8 mouse cellular contexts compared by ENCODE assay signal in the genomic region with DNA sequence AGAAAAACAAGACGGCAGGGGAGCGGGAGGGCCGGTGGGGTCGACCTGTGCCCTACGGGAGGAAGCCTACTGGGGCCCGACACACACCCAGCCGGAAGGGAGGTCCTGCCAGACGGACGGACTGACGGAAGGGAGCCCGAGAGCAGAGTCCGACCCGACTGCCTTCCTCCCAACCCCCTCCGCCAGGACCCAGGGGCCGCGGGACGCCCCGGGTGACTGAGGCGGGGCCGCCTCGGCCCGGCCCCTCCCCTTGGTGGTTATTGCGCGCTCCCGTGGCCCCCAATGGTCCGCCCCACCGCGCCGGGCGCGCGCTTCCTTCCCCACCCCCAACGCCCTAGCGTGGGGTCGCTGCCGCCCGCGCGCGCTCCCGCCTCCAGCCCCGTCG. TPM values are rescaled to one million over a fixed set of nuclear protein-coding genes. Genes with fewer than 3 reads are reported as not detected.
DNase-seq lines count a peak whose midpoint lies in the region; ATAC-seq and TF ChIP-seq lines count a peak whose summit lies in the region.

No protein-coding gene starts in this region.

- WGBS in embryonic facial prominence, embryonic 10.5 days, result under 1% methylated on average over 43 of the region's 43 CpGs
- WGBS in liver, adult 2 months, result under 1% methylated on average over 40 of the region's 43 CpGs
- 0% methylated on average over 15 of the region's 43 CpGs for WGBS in stomach, postnatal 0 days

- no peak for TF ChIP-seq CTCF in liver, adult 2 months (IDR thresholded peaks at IDR 0.05; ENCODE audit: low read depth, low read length)
- TF ChIP-seq CTCF in stomach, postnatal 0 days (IDR thresholded peaks at IDR 0.05; ENCODE audit: low read depth), result no peak

- peak overlapping the region; percentile 89 for H3K9ac ChIP-seq in liver, adult 2 months (ENCODE audit: low read depth, low read length)
- peak overlapping the region; percentile 94 for H3K9ac ChIP-seq in stomach, postnatal 0 days (ENCODE audit: low read length)

- DNase-seq in B cell, adult 2 months, result peak; percentile 87 to 90
- peak; percentile 94 for DNase-seq in adrenal gland, postnatal 25 days
- peak; percentile 92 for DNase-seq in embryonic facial prominence, embryonic 10.5 days (ENCODE audit: low spot score)
- peak; percentile 90 to 94 for DNase-seq in heart, adult 18-20 months
- DNase-seq in kidney, adult 18-20 months, result peak; percentile 91
- peak; percentile 88 for DNase-seq in liver, adult 2 months (ENCODE audit: extremely low read depth, low read depth, low spot score)
- peak; percentile 40 to 65 for DNase-seq in monocyte, adult 2 months (ENCODE audit: low read depth in 1 of 2, low spot score in 2 of 2)
- DNase-seq in stomach, postnatal 0 days (ENCODE audit: low spot score), result peak; percentile 90

- peak overlapping the region; percentile 82 for H3K4me3 ChIP-seq in embryonic facial prominence, embryonic 10.5 days
- H3K4me3 ChIP-seq in liver, adult 2 months (ENCODE audit: insufficient read depth, low read depth, low read length), result peak overlapping the region; percentile 72
- H3K4me3 ChIP-seq in stomach, postnatal 0 days (ENCODE audit: low read depth, low read length), result peak overlapping the region; percentile 84

- H3K9me3 ChIP-seq in embryonic facial prominence, embryonic 10.5 days, result 0 out of 2 replicates have a peak, but pooled peaks cover 2% of the 10 kb centered on the region
- H3K9me3 ChIP-seq in stomach, postnatal 0 days (ENCODE audit: control insufficient read depth, low read length), result no peaks in the 10 kb centered on the region

- H3K36me3 ChIP-seq in embryonic facial prominence, embryonic 10.5 days (replicated peaks), result peaks cover 54% of the 10 kb centered on the region
- no peaks in the 10 kb centered on the region for H3K36me3 ChIP-seq in liver, adult 2 months (ENCODE audit: control insufficient read depth, insufficient read depth, low read length)
- 0 out of 2 replicates have a peak, but pooled peaks cover 5% of the 10 kb centered on the region for H3K36me3 ChIP-seq in stomach, postnatal 0 days (ENCODE audit: control insufficient read depth, insufficient read depth, low read length)

- peak overlapping the region; percentile 98 for H3K27ac ChIP-seq in embryonic facial prominence, embryonic 10.5 days (replicated peaks)
- peak overlapping the region; percentile 95 for H3K27ac ChIP-seq in liver, adult 2 months (replicated peaks; ENCODE audit: insufficient read depth, low read depth, low read length)
- peak overlapping the region; percentile 99 for H3K27ac ChIP-seq in stomach, postnatal 0 days (replicated peaks)

- no peaks in the 10 kb centered on the region for H3K27me3 ChIP-seq in embryonic facial prominence, embryonic 10.5 days (replicated peaks; ENCODE audit: low read depth, poor library complexity, severe bottlenecking)
- H3K27me3 ChIP-seq in liver, adult 2 months (ENCODE audit: control insufficient read depth, insufficient read depth, low read length), result no peaks in the 10 kb centered on the region
- no peaks in the 10 kb centered on the region for H3K27me3 ChIP-seq in stomach, postnatal 0 days (ENCODE audit: control insufficient read depth, insufficient read depth, low read length)

- H3K4me1 ChIP-seq in embryonic facial prominence, embryonic 10.5 days, result peaks cover 50% of the 10 kb centered on the region
- peaks cover 29% of the 10 kb centered on the region for H3K4me1 ChIP-seq in liver, adult 2 months (ENCODE audit: control insufficient read depth, insufficient read depth, low read length)
- peaks cover 3% of the 10 kb centered on the region; the same call in 1 of the 2 replicates for H3K4me1 ChIP-seq in stomach, postnatal 0 days (replicated peaks; ENCODE audit: control insufficient read depth, insufficient read depth)

- ATAC-seq in stomach, postnatal 0 days (ENCODE audit: low FRiP score, low TSS enrichment), result peak; percentile 80

- peaks cover 4% of the 10 kb centered on the region; the same call in 1 of the 2 replicates for H3K79me2 ChIP-seq in liver, adult 2 months (ENCODE audit: control insufficient read depth, insufficient read depth, low read length)

- peak overlapping the region; percentile 78 for H3K4me2 ChIP-seq in stomach, postnatal 0 days (replicated peaks; ENCODE audit: low read depth)

- TF ChIP-seq EP300 in stomach, postnatal 0 days (optimal IDR thresholded peaks at IDR 0.05), result no peak

- TF ChIP-seq POLR2A in liver, adult 2 months (IDR thresholded peaks at IDR 0.05; ENCODE audit: extremely low read depth, insufficient read depth, low read length), result peak; percentile 78

RNA-seq across cellular contexts. Expression of gene Egln2, which starts 0.4 kb away (rescaled TPM):
- 108 and 120 TPM in 2 replicates for total RNA-seq in adrenal gland, postnatal 25 days (2021)
- 77.5 and 81.3 TPM in 2 replicates for polyA plus RNA-seq in embryonic facial prominence, embryonic 10.5 days (2016; fragmentation: Nextera tagmentation; extraction: Ambion mirVana)
- 10 to 100 TPM; 58.6 to 60.1 TPM for total RNA-seq in heart, adult 18-20 months (2021)
- 35.4 and 46.6 TPM in 2 replicates for total RNA-seq in liver, adult 2 months (2014; rRNA removed)
- polyA plus RNA-seq in liver, adult 2 months (2012; rRNA removed), result 98.2 and 99.3 TPM in 2 replicates
- 51.0 and 53.4 TPM in 2 replicates for polyA plus RNA-seq in stomach, postnatal 0 days (2015; fragmentation: Nextera tagmentation; extraction: Ambion mirVana)

RNA-seq across cellular contexts. Expression of gene Rab4b, which starts 12.5 kb away (rescaled TPM):
- 65.7 and 78.2 TPM in 2 replicates for total RNA-seq in adrenal gland, postnatal 25 days (2021)
- 60.0 and 63.1 TPM in 2 replicates for polyA plus RNA-seq in embryonic facial prominence, embryonic 10.5 days (2016; fragmentation: Nextera tagmentation; extraction: Ambion mirVana)
- total RNA-seq in heart, adult 18-20 months (2021), result 10 to 100 TPM; 10.5 to 11.6 TPM
- 8.7 and 10.1 TPM in 2 replicates for total RNA-seq in liver, adult 2 months (2014; rRNA removed)
- 27.5 and 28.3 TPM in 2 replicates for polyA plus RNA-seq in liver, adult 2 months (2012; rRNA removed)
- polyA plus RNA-seq in stomach, postnatal 0 days (2015; fragmentation: Nextera tagmentation; extraction: Ambion mirVana), result 70.7 and 72.2 TPM in 2 replicates

RNA-seq across cellular contexts. Expression of gene Cyp2t4, which starts 12.7 kb away (rescaled TPM):
- total RNA-seq in adrenal gland, postnatal 25 days (2021), result not detected in 2 replicates
- 0.09 and 0.16 TPM in 2 replicates for polyA plus RNA-seq in embryonic facial prominence, embryonic 10.5 days (2016; fragmentation: Nextera tagmentation; extraction: Ambion mirVana)
- not detected for total RNA-seq in heart, adult 18-20 months (2021)
- not detected in 2 replicates for total RNA-seq in liver, adult 2 months (2014; rRNA removed)
- not detected in 2 replicates for polyA plus RNA-seq in liver, adult 2 months (2012; rRNA removed)
- 0.11 TPM in 1 of 2 replicates, not detected in the other for polyA plus RNA-seq in stomach, postnatal 0 days (2015; fragmentation: Nextera tagmentation; extraction: Ambion mirVana)

RNA-seq across cellular contexts. Expression of gene Gm21983, which starts 14.7 kb away (rescaled TPM):
- 0.62 TPM in 1 of 2 replicates, not detected in the other for total RNA-seq in adrenal gland, postnatal 25 days (2021)
- 1.3 TPM in 1 of 2 replicates, not detected in the other for polyA plus RNA-seq in embryonic facial prominence, embryonic 10.5 days (2016; fragmentation: Nextera tagmentation; extraction: Ambion mirVana)
- total RNA-seq in heart, adult 18-20 months (2021), result not detected
- 0.09 and 0.20 TPM in 2 replicates for total RNA-seq in liver, adult 2 months (2014; rRNA removed)
- polyA plus RNA-seq in liver, adult 2 months (2012; rRNA removed), result 0.39 TPM in 1 of 2 replicates, not detected in the other
- polyA plus RNA-seq in stomach, postnatal 0 days (2015; fragmentation: Nextera tagmentation; extraction: Ambion mirVana), result not detected in 2 replicates

RNA-seq across cellular contexts. Expression of gene Mia, which starts 14.7 kb away (rescaled TPM):
- total RNA-seq in adrenal gland, postnatal 25 days (2021), result not detected in 2 replicates
- polyA plus RNA-seq in embryonic facial prominence, embryonic 10.5 days (2016; fragmentation: Nextera tagmentation; extraction: Ambion mirVana), result 0.62 and 1.5 TPM in 2 replicates
- total RNA-seq in heart, adult 18-20 months (2021), result under 1 TPM in 1 of 2 experiments, not detected in 1; 0.57 TPM
- total RNA-seq in liver, adult 2 months (2014; rRNA removed), result not detected in 2 replicates
- polyA plus RNA-seq in liver, adult 2 months (2012; rRNA removed), result 0.67 and 1.1 TPM in 2 replicates
- 7.3 and 8.7 TPM in 2 replicates for polyA plus RNA-seq in stomach, postnatal 0 days (2015; fragmentation: Nextera tagmentation; extraction: Ambion mirVana)

Comparison
In these comparisons a context has a peak if more than half of its experiments do, and no peak if none do; other contexts are left out.
1. Peak in every context shown above with its lines: DNase-seq, ATAC-seq, H3K4me3 ChIP-seq and H3K27ac ChIP-seq.